Mouse (Mus musculus) liver, postnatal 0 days (tissue): ENCODE results near the gene Per1. TPM values are rescaled to one million over a fixed set of nuclear protein-coding genes. Genes with fewer than 3 reads are reported as not detected.

Source experiments
- ATAC-seq: fragments of 200-750 bp; cut with Nextera tagmentation; 2 replicates; pipeline ENCODE4 v1.8.0; 2017; ENCODE audit warnings: mild to moderate bottlenecking, moderate library complexity
- DNase-seq: peaks from one replicate; pipeline ENCODE4 v3.0.0-alpha.2; 2016
- H3K27ac ChIP-seq: fragments of 300-500 bp; sonication (generic); 2 replicates; pipeline ENCODE4 v1.5.1; 2014; ENCODE audit warnings: antibody characterized with exemption, moderate library complexity, mild to moderate bottlenecking, low read depth
- H3K27me3 ChIP-seq: fragments of 300-500 bp; sonication (generic); 2 replicates; pipeline ENCODE4 v1.6.1; 2014; ENCODE audit warnings: low read length, control low read depth, mixed read lengths; ENCODE audit not compliant: insufficient read depth
- H3K36me3 ChIP-seq: fragments of 300-500 bp; sonication (generic); replicated peaks from 2 replicates; pipeline ENCODE4 v1.6.1; 2014; ENCODE audit warnings: mild to moderate bottlenecking, control low read depth, low read length, moderate library complexity, mixed read lengths; ENCODE audit not compliant: insufficient read depth
- H3K4me1 ChIP-seq: fragments of 300-500 bp; sonication (generic); 2 replicates; pipeline ENCODE4 v1.6.1; 2014; ENCODE audit warnings: antibody characterized with exemption, mild to moderate bottlenecking, control low read depth; ENCODE audit not compliant: insufficient read depth
- H3K4me2 ChIP-seq: fragments of 300-500 bp; sonication (generic); 2 replicates; pipeline ENCODE4 v1.6.1; 2014; ENCODE audit warnings: low read depth, mild to moderate bottlenecking, low read length, moderate library complexity, mixed read lengths
- H3K4me3 ChIP-seq: fragments of 300-500 bp; sonication (generic); 2 replicates; pipeline ENCODE4 v1.5.1; 2014; ENCODE audit warnings: low read depth, low read length
- H3K9ac ChIP-seq: fragments of 300-500 bp; sonication (generic); replicated peaks from 2 replicates; pipeline ENCODE4 v1.6.1; 2014; ENCODE audit warnings: mild to moderate bottlenecking, moderate library complexity
- H3K9me3 ChIP-seq: fragments of 300-500 bp; sonication (generic); 2 replicates; pipeline ENCODE4 v1.6.1; 2016; ENCODE audit warnings: mild to moderate bottlenecking, control low read depth, low read length, mixed read lengths
- CTCF ChIP-seq: sonication (generic); IDR thresholded peaks from 2 replicates; pipeline ENCODE4 v1.5.1; 2016; ENCODE audit warnings: antibody characterized with exemption, low read depth
- EP300 ChIP-seq: IDR thresholded peaks from 2 replicates; pipeline ENCODE4 v1.6.1; 2016; ENCODE audit warnings: antibody characterized with exemption, low read depth, mild to moderate bottlenecking
- WGBS: fragments of 180-500 bp; shearing (Covaris S2); extraction: QIAGEN DNeasy Blood & Tissue Kit; methylation state at CpG from one replicate; pipeline ENCODE4 v1.1.7; 2014; ENCODE audit not compliant: insufficient replicate concordance; 5-methylcytosine and 5-hydroxymethylcytosine counted together
- polyA plus RNA-seq: library from polyadenylated mRNA; unstranded; fragments of >200 nt; fragmentation: Nextera tagmentation; extraction: Ambion mirVana; gene quantifications from 2 replicates; pipeline ENCODE4 v1.2.1, GENCODE M21; 2015

The Per1 gene
- polyA plus RNA-seq, 1 experiment from 2014 or later: 8.2 TPM

- TF ChIP-seq CTCF (no peak), EP300 (no peak)
- H3K27me3 ChIP-seq: peaks cover 20% of the 10 kb centered on the region
- H3K4me2 ChIP-seq: peak overlapping the region; percentile 98
- H3K9me3 ChIP-seq: no peaks in the 10 kb centered on the region
- H3K27ac ChIP-seq: no peak overlapping the region
- peaks cover 49% of the 10 kb centered on the region for H3K4me1 ChIP-seq
- DNase-seq (peak; percentile 13), ATAC-seq (no peak)
- peak overlapping the region; percentile 68; the same call in 1 of the 2 replicates for H3K4me3 ChIP-seq
- 42% methylated on average over 14 of the region's 14 CpGs for WGBS
- no peak overlapping the region for H3K9ac ChIP-seq
- no peaks in the 10 kb centered on the region for H3K36me3 ChIP-seq
These were observed 24.6 kb downstream of the Per1 start for GRCm38 (mm10) chr11:69119446-69120155.

DNA sequence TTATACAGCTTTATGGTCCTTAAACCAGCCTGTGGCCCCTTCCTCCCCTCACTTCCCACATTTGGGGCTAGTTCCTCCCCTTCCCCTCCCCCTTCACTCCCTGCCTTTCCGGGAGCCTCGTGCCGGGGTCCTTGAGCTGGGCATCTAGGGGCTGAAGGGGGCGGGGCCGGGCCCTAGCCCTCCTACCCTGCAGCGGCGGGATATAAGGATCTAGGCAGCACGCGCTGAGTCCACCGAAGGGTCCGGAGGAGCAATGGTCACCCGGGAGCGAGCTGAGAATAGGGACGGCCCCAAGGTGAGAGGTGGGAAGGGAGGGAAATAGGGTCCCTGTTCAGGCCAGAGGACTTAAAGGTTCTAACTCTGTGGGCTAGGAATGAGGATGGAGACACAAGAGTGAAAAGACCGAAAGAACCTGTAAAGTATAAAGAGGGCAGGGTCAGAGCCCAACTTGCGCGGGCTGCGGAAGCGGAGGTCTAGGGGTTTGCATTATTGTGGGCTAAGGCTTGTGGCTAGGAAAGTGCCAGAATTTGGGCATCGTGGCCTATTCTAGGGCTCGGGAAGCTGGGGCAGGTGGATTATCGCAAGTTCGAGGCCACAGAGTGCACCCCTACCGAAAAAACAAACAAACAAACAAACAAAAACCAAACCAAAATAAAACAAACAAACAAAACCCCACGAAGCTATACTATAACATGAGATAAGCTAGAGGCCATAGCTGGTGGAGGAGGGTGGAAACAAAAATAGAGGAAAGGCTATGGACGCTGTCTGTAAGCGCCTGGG is 25.4 kb downstream of the Per1 start, which contains the start of gene Hes7:
TSS of gene Hes7 (plus strand) at position 184 of the 780 bp plus-strand sequence.
- Histone ChIP-seq H3K4me2 (peak within 1 kb of the TSS; percentile 98), H3K36me3 (no peaks in the 10 kb centered on the region), H3K27ac (no peak within 1 kb of the TSS), H3K27me3 (peaks cover 20% of the 10 kb centered on the region), H3K9ac (peak within 1 kb of the TSS; percentile 67), H3K4me3 (peak within 1 kb of the TSS; percentile 68), H3K4me1 (peaks cover 50% of the 10 kb centered on the region), H3K9me3 (no peaks in the 10 kb centered on the region)
- TF ChIP-seq CTCF: no peak
- TF ChIP-seq EP300: no peak
- ATAC-seq (no peak), DNase-seq (peak; percentile 28)
- 1% methylated on average over 27 of the region's 27 CpGs for WGBS

GRCm38 (mm10) chr11:69121001-69121740 is 26.2 kb downstream of the Per1 start:
- H3K36me3 ChIP-seq: no peaks in the 10 kb centered on the region
- WGBS: under 1% methylated on average over 33 of the region's 33 CpGs
- peak overlapping the region; percentile 68 for H3K4me3 ChIP-seq
- TF ChIP-seq CTCF (no peak), EP300 (no peak)
- peaks cover 20% of the 10 kb centered on the region for H3K27me3 ChIP-seq
- H3K4me1 ChIP-seq: peaks cover 57% of the 10 kb centered on the region
- H3K27ac ChIP-seq: no peak overlapping the region
- ATAC-seq (no peak), DNase-seq (peak; percentile 46)
- peak overlapping the region; percentile 98 for H3K4me2 ChIP-seq
- peak overlapping the region; percentile 67 for H3K9ac ChIP-seq
- no peaks in the 10 kb centered on the region for H3K9me3 ChIP-seq

DNA sequence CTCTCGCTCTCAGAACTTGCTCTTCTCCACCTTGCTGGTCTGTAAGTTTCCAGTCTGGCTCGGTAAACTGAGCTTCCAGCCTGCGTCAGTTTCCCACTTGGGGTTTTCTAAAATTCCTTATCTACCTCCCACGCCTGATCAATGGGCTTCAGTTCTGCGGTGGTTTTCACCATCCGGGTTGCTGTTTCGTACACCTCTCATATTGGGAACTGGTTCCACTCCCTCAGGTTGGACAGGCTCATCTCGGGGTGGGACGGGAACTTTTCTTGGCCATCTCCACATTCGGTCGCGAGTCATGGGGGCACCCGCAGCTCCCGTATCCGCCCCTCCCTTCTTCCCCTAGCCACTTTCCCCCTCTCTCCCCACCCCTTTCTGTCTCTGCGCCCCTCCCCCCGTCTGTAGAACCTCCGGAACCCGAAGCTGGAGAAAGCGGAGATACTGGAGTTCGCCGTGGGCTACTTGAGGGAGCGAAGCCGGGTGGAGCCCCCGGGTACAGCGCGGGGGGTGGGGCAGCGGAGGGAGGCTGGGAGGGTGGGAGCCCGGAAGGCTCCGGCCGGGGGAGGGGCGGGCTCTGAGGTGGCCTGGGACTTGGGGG is 26.8 kb downstream of the Per1 start:
- Histone ChIP-seq H3K4me3 (peak overlapping the region; percentile 68), H3K9me3 (no peaks in the 10 kb centered on the region), H3K36me3 (no peaks in the 10 kb centered on the region), H3K9ac (peak overlapping the region; percentile 67), H3K27ac (peak overlapping the region; percentile 72), H3K27me3 (peaks cover 20% of the 10 kb centered on the region), H3K4me2 (peak overlapping the region; percentile 98), H3K4me1 (peaks cover 63% of the 10 kb centered on the region)
- WGBS: under 1% methylated on average over 27 of the region's 32 CpGs
- ATAC-seq (no peak), DNase-seq (no peak)
- no peak for TF ChIP-seq CTCF
- no peak for TF ChIP-seq EP300

DNA sequence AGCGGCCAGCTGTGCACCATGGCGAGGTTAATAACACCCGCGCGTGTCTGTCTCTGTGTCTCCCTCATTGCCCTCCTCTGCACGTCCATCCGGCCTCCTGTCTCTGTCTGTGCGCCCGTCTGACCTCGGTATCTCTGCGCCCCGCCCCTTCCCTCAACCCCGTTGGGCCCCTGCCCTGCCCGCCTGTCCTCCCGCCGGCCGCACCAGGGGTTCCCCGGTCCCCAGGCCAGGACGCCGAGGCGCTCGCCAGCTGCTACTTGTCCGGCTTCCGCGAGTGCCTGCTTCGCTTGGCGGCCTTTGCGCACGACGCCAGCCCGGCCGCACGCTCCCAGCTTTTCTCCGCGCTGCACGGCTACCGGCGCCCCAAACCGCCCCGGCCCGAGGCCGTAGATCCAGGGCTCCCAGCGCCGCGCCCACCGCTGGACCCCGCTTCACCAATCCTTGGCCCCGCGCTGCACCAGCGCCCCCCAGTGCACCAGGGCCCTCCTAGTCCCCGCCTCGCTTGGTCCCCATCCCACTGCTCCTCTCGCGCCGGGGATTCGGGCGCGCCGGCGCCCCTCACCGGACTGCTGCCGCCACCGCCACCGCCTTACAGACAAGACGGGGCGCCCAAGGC is 27.4 kb downstream of the Per1 start, which contains the start of gene 9130213A22Rik:
TSS of gene 9130213A22Rik (minus strand) at position 254 of the 616 bp plus-strand sequence.
- TF ChIP-seq CTCF: peak; percentile 80
- no peak for TF ChIP-seq EP300
- Histone ChIP-seq H3K4me3 (peak within 1 kb of the TSS; percentile 68), H3K27ac (peak within 1 kb of the TSS; percentile 81), H3K4me1 (peaks cover 57% of the 10 kb centered on the region), H3K9ac (peak within 1 kb of the TSS; percentile 67), H3K4me2 (peak within 1 kb of the TSS; percentile 98), H3K36me3 (no peaks in the 10 kb centered on the region), H3K27me3 (peaks cover 20% of the 10 kb centered on the region), H3K9me3 (no peaks in the 10 kb centered on the region)
- DNase-seq (peak; percentile 85), ATAC-seq (peak; percentile 13)
- under 1% methylated on average over 60 of the region's 66 CpGs for WGBS
